Mouse (Mus musculus) spleen, adult 18-20 months (tissue): Measurements from ENCODE around the gene Slc5a3.
"Not testable (repeated sequence)": the region's sequence is repeated elsewhere in the genome, so short reads cannot be mapped to it uniquely, and the experiment has no call there.

Experiments
- DNase-seq, 2 experiments: peaks; one replicate each; pipeline ENCODE4 v3.0.0; 2022; ENCODE audit warnings: mixed read lengths in 2 of 2

Slc5a3 gene

DNA sequence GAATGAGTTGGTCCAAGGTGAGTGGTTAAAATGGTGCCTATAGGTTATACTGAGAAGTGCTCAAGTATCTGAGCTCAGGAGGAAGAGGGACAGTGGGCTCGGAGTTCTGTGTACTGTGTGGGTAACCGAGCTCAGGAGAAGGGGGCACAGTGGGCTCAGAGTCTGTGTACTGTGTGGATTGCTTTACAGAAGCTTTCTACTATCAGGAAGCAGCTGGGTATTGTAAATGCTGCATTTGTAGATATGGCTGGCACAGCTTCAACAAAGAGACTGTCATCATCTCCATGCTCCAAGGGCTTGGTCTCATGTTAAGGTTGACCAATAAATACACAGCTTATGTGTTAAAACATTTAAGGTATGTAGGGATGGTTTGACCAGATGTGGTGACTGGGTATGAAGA, 6.7 kb downstream of the Slc5a3 start:
- DNase-seq, result no peak

DNA sequence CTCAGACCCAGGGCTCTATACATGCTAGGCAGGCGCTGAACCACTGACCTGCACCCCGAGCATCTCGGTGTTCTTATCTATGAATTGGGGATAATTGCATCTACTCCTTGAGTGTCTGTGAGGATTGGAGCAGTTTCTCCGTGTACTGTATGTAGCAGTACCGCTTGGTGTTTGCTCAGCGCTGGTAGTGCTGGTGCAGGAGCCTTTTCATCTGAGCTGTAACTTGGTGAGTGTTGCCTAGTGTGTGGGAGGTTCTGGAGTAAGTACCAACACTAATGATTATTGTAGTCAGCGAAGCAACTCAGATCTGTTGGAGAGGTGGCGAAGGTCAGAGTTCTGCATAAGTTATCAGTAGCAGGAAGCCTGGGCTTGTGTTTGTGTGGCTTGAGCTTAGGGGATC, 12.2 kb downstream of the Slc5a3 start:
- no peak for DNase-seq

DNA sequence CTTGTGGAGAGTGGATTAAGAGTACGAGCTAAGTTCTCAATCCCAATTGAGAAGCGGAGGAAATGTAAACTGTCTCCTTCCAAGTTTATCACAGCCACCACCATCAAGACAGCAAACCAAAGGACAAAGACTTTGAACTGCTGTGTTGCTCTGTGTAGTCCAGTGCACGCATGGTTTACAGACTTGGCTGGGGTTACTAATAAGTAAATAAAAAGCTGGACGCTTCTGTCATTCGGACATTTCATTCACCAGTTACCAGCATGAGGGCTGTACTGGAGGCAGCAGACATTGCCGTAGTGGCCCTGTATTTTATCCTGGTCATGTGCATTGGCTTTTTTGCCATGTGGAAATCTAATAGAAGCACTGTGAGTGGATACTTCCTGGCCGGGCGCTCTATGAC, 18.7 kb downstream of the Slc5a3 start:
- DNase-seq, result no peak

DNA sequence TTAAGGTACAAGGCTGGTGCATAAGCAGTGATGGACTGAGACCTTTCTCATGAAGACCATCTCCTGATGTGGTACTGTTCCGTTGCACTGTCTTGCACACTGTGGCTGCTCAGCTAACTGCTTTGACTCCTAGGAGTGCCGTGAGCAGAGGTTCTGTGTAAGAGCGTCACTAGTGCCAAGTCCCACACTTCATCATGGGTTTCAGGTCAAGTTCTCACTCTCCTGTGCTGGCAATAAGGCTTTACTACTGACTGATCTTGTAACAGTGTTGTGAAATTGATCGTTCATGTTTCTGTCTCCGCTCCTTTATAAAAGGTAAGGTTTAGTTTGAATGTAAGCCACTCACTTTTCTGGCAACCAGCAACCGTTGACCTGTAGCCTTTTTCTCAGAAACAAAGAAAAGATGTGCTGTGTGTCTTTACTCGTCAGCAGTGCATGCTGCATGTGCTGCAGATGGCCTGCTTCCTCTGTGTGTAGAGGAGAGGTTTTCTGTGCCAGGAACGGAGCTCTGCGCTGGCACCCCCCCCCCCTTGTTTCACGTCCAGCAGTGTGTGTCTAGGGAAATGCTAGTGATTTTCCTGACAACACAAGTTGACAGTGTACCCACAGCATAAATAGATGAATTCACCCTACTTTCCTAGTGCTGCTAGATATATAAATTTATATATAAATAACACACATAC, 25.8 kb downstream of the Slc5a3 start:
- DNase-seq, result no peak

DNA sequence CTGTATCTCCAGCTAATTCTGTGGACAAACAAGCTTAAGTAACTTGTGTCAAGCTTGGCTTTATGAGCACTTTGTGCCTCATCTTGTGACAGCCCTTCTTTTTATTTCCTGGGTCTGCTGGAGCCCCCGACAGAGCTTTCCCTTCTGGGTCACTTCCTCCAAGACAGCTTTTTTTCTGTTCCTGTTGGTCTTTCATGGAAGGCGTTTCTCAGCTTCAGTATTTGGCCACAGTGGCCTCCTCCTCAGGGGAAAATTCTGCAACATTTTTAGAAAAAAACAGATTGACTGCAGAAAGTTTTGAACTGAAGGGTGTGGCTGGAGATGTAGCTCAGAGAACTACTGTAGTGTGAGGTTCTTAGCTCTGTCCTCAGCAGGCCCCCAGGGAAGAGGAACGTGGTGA, 31.1 kb downstream of the Slc5a3 start:
- DNase-seq, result no peak

DNA sequence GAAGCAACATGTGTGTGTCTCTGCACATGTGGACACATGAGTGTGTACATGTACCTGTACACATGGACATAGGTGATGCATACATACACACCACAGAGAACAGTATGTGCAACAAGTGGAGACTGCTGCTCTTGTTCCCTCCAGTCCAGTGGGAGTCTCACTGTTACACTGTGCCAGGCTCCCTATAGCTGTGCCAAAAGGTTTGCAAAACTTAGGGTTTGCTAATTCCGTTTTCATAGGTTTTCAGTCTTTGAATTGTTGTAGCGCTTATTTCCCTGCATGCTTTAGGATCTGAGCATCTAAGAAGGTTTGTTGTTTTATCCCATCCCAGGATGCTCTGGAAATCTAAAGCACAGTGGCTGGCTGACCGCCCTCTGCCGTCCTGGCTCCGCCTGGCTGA, 33.8 kb downstream of the Slc5a3 start:
- no peak for DNase-seq

DNA sequence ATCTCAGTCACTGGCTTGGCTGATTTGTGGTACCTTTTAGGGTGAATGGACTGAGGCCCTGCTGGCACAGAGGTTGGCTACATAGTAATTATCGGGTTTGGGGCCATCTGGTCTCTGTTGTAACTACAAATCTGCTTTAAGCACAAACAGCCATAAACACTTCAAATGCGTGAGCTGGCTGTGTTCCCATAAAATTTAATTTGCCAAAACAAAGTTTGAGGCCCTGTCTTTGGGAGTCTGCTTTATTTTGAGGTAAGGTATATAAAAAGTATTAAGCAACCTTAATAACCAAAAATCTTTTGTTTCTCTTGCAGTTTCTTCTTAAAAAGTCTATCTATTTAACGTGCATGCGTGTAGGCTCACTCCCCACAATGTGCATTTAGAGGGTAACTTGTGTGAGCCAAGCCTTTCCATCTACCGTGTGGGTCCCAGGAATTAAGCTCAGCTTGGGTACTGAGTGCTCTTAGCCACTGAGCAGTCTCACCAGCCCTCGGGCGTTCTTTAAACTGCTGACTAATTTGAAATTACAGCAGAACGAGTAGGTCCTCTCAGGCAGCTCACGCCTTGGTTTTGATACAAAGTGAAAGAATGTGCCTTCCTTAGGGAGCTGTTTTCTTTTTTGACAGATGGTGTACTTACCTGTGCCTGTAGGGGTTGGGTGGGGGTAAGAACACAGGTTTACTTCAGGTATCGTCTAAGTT, 40.4 kb downstream of the Slc5a3 start:
- DNase-seq, result no peak

DNA sequence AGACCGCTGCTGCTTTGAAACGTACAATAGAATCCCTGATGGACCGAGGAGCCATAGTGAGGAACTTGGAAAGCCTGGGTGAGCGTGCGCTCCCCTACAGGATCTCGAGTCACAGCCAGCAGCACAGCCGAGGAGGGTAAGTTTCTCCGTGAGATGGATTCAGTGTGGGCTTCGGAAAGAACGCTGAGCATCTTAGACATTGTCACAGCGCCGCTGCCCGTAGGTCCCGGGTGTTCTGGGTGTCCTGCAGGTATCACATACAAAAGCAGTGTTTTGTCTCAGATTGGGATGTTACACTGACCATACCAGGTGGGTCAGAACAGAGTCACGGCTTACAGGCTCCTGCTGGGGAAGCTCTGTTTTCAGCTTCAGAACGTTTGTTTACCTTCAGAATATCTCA, 41.5 kb downstream of the Slc5a3 start:
- no peak for DNase-seq

DNA sequence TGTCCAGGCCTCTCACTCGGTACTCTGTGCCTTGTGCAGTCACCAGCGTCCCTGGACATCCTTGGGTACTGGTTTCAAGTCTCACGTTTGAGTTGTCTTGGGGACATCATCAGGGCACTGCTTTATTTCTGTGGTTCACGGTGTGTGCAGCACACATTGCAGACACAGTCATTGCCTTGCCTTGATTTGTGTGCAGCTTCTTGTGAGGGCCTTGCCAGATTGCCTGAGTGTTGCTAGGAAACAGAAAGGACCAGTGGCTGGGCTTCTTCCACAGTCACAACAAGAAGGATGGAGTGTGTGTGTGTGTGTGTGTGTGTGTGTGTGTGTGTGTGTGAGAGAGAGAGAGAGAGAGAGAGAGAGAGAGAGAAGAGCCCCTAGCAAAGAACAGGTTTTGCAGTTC, 42.0 kb downstream of the Slc5a3 start:
- no peak for DNase-seq

DNA sequence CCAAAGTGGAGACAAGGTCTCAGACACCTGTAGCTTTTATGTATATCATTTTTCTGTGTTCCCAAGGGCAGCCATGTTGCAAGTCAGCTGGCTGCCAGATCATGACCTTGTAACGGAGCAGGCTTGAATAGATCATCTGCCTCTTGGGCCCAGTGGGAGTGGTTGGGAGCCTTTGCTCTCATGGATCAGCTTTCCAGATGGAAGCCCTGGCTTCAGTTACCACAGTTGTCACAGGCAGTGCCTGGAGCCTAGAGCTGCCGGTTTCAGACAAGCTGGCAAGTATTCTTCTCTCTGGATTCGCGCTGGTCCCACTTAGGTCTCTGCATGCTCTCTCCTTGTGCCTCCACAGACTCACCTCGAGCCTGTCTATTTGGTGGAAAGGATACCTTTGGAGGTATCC, 44.0 kb downstream of the Slc5a3 start:
- no peak for DNase-seq

DNA sequence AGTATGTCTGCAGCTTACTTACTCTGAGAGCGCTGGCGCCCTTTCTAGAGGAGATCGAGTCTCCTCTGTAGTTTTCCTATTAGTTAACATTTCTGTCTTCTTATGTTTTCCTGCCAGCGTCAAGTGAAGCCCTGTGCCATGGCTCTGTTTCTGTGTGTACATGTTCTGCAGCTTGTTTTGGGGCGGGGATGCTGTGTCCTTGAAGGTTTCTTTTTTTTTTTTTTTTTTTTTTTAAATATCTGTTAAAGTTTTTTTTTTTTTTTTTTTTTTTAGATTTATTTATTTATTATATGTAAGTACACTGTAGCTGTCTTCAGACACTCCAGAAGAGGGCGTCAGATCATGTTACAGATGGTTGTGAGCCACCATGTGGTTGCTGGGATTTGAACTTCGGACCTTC, 44.8 kb downstream of the Slc5a3 start:
- DNase-seq, result not testable (repeated sequence)

DNA sequence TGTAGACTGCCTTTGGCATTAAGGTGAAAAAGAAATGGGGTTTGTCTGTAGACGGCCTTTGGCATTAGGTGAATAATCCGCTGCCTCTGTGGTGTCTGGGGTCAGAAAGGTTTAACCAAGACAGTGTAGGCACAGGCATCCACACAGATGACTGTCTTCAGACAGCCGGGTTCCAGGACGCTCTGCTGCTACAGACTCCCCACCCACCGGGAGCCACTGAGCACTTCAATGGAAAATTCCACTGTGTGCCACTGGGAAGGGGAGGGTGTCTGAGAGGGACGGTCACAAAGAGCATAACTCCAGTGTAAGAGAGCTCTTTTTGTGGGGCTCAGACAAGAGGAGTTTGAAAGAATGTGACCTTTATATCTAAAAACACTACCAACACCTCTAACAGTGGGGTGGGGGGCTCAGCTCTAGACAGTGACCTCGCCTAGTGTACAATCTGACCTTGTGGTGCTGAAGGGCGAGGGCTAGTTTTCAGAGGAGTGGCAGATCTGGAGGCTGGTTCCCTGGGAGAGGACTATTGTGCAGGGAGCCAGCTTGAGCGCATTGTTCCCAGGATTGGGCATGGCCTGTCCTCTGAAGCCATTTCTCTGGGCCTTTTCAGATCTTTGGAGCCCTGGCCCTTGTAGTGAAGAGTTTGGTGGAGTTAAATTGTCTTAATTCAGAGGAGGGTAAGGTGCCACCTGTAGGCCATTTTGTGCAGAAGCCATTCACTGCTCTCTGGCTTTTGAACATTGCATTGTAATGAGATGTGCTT, 45.6 kb downstream of the Slc5a3 start:
- no peak for DNase-seq

DNA sequence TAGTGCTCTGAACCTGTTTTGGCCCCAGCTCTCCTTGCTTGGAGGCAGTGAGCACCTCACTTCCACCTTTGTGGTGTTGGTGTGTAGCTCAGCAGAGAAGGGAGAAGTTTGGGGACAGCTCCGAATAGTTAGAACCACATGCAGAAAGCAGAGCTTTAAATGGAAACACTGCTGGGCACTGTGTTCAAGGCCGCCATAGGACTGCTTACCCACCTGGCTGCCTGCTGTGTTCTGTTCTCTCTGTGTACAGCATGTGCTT, 46.1 kb downstream of the Slc5a3 start:
- DNase-seq, result no peak

DNA sequence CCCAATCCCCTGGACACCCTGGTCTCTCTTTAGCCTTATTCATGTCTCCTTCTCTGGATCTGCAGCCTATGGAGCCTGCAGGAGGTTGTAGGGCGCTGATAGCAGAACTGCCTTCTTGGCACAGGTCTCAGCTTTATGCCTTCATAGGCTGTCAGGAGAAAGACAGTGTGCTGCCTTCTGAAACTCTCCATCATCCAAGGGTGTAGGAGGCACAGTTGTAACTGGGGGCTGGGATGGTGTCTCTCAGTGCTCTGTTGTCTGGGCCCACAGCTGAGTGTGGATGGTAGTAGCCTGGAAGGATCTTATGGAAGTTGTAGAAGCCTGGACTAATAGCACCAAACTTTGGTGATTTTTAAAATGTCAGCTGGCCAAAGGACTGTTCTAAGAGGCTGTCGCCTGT, 46.8 kb downstream of the Slc5a3 start:
- no peak for DNase-seq

DNA sequence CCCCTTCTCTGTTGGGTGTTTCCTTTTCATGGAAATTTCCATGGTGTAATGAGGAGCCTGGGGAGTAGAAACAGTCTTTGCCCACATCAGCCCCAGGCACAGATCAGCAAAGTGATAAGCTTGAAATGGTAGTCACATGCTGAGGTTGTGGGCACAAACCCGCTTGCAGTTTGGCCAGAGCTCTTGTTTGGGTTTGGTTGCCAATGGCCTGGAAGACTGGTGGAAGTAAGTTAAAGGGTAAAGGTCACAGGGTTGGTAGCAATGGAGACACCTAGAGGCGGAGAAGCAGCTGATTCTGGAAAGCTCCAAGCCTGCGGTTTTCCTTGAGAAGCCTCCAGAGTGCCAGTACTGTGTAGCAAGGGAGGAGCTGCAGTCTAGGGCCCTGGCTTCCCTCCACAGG, 47.5 kb downstream of the Slc5a3 start:
- DNase-seq, result no peak

DNA sequence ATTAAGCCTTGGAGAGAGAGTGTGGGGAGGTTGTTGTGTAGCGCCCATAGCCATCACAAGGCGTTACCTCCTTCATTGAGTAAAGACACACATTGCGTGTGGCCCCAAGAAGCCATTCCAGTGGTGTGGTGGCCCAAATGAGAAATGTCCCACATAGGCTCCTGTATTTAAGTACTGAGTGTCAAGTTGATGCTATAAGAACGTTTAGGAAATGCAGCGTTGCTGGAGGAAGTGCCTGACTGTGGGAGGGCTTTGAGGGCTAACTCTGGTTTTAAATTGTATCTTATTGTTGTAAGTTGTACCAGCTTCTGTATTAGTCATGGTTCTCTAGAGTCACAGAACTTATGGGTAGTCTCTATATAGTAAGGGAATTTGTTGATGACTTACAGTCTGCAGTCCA, 49.2 kb downstream of the Slc5a3 start:
- no peak for DNase-seq

DNA sequence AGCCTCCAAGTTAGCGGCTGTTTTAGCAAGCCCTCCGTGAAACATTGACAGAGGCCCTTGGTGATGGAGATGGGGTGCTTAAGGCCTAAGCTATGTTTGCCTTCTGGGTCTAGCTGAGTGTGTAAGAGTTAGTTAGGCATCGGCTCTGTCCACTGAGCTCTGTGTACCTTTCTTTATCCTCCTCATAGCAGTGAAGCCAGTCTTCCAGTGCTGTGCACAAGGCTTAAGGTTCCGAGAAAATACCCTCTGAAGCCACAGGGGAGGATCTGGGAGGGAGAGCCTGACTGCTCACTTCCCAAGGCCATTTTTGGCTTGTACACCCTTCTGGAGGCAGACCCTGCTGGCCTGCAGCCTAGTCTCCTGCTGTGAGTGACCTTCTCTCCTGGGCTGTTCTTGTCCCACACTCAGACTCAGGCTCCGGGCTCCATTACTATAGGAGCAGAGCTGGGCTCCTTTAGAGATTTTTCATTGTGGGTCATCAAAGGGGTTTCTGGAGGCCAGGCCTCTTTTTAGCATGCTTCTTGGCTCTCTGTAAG, 56.7 kb downstream of the Slc5a3 start:
- DNase-seq, result no peak

DNA sequence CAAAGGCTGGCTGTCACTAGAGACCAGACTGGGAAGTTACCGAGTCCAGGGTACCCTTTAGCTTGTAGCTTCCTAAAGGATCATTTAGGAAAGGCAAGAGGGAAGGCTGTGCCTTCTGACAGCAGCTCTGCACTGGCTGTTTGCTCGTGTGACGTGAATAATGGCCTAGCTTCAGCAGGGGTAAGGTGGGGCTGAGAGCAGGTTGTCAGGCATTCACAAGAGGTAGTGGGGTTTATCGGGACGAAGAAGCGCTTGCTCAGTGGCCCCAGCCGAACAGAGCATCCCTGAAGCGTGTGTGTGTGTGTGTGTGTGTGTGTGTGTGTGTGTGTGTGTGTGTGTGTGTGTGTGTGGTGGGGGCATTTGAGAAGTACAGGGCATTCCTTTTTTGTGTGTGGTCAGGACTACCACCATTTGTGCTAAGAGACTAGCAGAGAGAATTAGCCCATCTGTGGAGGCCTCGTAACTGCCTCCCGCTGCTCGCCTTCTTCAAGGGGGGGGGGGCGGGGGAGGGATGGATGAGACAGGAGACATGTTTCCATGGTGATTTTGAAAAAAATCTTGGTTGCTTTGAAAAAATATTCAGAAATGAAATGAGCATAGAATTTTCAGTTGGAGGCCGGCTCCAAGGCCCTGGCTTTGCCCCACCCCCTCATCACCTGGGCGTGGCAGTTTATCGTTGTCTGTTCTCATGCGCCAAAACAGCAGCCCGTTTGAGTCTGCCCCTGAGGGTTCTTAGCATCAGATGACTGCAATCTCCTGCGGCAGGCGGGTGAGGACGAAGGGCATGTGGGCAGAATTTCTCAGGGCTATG, 57.7 kb downstream of the Slc5a3 start:
- DNase-seq, result no peak

DNA sequence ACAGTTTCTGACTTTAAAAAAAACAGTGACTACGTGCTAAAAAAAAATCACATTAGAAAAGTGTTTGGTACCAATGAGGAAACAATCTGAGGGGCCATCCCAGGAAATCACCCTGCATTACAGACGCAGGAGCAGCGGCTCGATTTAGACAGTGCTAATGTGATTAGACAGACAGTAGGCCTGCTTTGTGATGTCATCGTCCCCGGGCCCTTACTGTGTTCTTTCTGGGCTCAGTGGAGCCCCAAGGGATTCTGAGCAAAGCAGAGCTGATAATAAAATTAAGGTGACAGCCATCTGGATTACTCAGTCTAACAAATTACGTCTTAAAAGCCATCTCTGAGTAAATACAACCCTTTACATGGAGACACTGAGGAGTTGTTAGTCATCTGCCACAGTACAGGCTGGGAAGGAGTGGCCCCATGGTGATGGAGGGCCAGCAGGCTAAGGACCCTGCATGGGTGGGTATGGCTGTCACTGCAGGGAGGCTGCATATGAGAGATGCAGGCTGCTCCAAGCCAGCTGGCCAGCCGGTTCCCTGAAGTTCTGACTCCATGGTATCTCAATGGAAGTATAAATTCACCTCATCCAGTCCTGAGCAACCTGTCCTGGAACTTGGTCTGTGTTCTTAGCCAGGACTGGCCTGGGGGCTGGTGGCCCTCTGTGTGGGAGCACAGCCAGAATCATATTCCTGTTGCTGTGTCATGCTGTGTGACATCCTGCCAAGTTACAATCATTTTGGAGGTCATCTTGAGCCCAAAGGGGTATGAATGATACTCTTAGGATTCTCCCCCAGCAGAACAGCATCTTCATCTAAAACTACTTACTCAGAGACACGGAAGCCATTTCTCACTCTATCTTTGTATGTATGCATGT, 59.5 kb downstream of the Slc5a3 start:
- no peak for DNase-seq

DNA sequence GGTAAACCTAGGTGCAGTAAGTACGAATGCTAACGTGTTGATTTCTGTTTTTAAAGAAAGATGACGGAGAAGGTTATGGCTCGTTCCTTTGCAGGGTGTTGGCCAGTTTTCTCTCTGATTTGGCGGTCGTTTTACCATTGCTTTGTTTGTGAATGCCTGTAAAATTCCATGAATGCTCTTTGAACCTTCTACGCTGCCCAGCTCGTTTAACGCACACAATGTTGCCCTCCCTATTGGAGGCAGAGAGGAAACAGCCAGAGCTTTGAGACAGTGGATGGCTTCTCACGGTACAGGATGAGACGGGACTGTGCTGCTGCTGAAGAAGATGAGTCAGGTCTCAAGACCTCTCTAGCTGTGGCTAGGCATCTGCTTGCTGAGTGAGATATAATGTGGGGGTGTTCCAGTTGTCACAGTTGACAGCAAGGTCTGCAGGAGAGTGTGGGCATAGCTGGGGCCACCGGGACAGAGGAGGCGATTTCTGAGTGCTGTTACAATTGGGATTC, 60.9 kb downstream of the Slc5a3 start:
- no peak for DNase-seq

DNA sequence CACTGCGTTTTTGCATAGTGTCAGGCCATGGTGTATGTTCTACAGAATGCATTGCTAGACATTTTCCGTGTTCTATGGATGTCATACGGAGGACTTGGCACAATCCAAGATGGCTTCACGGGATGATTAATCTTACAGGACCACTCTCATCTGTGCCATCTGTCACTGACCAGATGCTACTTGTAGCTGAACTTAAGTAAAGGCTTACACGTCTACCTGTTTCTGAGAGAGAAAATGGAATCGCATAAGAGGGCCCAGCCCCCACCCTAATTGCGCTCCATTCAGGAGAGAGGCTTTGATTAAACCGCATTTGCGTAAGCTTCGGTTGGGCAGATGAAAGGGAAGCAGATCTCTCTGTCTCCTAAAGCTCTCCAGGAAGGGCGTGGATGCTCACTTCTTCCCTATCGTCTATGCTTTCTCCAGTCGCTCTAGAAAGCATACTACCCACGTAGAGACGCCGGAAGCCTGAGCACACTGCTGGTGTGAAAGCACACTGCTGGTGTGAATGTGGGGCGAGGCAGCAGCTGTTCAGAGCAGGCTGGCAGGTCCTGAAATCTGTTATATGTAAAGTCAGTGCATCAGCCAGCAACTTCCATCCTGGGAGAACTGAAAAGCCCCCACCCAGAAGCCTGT, 62.9 kb downstream of the Slc5a3 start:
- DNase-seq, result no peak

DNA sequence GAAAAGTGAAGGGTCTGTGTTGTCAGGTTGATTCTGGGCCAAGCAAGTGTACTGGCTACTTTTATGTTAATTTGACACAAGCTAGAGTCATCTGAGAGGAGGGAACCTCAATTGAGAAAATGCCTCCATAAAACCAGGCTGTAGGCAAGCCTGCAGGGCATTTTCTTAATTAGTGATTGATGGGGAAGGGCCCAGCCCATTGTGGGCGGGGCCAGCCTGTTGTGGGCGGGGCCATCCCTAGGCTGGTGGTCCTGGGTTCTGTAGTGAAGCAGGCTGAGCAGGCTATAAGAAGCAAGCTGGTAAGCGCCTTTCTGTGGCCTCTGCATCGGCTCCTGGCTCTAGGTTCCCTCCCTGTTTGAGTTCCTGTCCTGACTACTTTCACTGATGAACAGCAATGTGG, 69.1 kb downstream of the Slc5a3 start:
- no peak for DNase-seq
